Mouse (Mus musculus) cerebellum, postnatal 36 days (tissue): ENCODE data around the gene Nolc1.
"Not testable (repeated sequence)": the region's sequence is repeated elsewhere in the genome, so short reads cannot be mapped to it uniquely, and the experiment has no call there.

ENCODE experiments used
- DNase-seq, 2 experiments: peaks; one replicate each; pipeline ENCODE4 v3.0.0; 2021 to 2022; ENCODE audit warnings: mixed read lengths in 2 of 2

The Nolc1 gene

DNA sequence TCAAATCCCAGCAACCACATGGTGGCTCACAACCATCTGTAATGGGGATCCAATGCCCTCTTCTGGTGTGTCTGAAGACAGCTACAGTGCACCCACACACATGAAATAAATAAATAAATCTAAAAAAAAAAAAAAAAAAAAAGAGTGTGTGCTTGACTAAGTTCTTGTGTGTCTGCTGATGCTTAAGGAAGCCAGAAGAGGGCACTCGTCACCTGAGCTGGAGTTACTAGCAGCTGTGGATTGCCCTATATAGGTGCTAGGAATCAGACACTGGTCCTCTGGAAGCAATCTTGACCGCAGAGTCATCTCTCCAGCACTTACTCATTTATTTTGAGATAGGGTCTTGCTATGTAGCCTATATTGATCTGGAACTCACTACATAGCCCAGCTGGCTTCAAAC lies 18.5 kb downstream of the Nolc1 start:
- DNase-seq, result no peak

DNA sequence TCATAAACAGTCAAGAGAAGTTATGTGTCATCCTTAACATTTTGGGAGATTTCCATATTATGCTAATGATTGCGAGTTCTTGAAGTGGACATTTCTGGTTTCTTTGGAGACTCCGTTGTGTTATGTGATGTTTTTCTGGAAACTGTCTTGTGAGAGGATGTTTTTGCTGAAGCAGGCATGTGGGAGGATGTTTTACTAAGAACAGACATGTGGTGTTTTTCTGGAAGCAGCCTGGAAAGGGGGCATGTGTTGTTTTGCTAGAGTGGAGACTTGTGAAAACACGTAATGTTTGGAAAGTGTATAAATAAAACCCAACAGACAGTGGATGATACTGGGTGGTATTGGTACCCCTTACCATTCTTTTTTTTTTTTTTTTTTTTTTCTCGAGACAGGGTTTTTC lies 19.6 kb downstream of the Nolc1 start:
- DNase-seq, result no peak

DNA sequence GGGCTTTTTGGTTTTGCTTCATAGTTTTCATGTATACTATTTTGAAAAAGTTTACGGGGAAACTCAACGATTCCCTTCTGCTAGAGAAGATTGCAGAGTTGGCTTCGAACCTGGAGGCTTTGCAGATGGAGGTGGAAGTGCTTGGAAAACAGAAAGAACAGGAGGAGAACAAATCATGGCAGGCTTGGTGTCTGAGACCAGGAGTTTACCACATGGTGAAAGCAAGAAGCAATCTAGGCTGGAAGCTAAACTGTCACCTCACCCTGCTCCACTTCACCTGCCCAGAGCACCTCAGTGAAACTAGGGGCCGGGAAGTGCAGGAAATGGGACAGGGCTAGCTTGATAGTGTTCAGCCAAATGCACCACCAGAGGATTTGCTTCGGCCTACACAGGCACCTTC lies 20.7 kb downstream of the Nolc1 start:
- DNase-seq, result no peak

DNA sequence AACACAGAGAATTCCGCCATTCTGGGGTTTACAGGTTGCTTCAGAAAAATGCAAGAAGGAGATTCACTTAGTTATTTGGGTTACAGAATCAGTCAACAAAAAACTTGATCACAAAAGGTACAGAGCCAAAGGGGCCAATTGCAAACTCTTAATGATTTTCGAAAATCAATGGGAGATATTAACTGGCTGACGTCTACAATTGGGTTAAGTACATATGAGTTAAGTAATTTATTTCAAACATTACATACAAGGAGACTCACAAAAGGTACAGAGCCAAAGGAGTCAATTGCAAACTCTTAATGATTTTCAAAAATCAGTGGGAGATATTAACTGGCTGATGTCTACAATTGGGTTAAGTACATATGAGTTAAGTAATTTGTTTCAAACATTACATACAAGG lies 23.9 kb downstream of the Nolc1 start:
- DNase-seq, result no peak

DNA sequence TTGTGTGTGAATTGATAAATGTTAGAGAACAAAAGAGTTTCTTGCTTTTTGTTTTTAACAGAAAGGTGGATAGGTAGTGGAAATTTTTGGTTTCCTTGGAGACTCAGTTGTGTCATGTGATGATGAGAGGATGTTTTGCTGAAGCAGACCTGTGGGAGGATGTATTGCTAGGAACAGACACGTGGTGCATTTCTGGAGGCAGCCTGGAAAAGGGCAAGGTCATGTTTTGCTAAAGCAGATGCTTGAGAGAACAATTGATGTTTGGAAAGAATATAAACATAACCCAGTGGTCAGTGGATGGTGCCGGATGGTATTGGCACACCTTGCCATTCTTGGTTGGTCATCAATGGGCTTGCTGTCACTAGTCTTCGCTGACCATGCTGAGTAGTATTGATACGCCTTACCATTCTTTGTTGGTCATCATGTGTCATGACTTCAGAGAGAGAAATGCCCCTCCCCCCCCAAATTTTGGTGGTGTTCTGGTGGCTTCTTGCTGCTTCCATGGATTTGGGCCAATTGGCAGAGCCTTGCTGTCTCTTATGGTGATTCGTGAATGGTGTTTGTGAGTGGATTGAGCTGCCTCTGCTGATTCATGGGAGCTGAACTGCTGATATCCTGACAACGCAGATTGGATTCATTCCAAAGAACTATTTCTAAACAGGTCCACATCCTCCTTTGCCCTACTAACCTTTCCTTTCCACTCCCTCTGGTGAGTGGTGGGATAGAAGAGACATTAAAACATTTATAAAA lies 27.9 kb downstream of the Nolc1 start:
- DNase-seq, result no peak

DNA sequence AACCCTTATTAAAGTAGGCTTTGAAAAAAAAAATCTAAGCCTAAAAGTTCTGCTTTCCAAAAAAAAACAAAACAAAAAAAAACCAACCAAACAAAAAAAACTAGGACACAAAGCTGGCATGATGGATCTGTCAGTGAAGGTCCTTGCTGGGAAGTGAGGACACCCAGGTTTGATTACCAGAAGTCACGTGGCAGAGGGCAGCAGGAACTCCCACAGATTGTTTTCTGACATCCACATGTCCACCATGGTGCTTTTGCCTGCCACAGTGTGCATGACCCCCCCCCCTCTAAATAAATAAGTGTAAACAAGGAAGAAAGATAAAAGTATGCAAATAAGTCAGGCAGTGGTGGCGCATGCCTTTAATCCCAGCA lies 28.5 kb downstream of the Nolc1 start:
- DNase-seq, result no peak

DNA sequence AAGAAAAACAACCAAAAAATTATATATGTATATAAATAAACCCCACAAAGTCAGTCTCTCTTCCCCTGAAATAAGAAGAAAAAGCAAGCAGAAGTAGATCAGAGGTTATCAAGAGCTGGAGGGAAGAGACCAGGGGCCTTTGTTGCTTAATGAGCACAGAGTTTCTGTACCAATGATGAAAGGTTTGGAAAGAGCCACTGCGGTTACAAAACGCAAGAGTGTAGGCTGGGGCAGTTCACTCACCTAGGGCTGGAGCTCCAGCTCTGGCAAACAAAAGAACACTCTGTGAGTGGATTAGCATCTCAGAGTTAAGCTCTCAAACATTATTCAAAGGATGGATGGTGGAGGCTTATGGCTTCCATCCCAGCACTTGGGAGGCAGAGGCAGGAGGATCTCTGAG lies 34.6 kb downstream of the Nolc1 start:
- DNase-seq, result no peak

DNA sequence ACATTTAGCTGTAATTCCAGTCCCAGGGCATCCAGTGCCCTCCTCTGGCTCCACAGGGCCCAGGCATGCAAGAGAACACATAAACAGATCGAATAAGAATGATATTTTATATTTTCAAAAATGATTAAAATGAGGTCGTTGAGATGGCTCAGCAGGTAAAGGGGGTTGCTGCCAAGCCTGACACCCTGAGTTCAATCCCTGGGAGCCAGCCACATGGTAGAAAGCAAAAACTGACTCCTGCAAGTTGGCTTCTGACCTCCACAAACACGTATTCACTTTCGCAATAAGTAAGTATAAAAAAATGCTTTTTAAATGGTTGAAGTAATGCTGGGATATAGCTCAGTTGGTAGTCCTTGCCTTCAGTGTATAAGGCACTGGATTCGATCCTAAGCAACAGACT lies 35.1 kb downstream of the Nolc1 start:
- DNase-seq, result no peak

DNA sequence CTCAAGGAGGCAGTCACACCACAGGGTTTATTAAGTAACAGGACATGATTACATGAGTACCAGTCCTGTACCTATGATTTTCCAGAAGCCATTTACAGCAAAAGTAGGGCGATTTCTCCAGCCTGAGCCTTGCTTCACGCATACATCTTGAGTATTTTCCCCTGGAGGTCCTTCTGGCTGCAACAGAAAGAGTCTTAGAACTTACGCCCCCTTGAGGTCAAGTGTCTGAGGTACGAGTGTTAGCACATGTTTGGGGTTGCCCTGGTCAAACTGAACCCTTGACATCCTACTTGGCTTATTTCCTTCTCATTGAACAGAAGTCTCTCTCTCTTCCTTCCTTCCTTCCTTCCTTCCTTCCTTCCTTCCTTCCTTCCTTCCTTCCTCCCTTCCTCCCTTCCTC lies 39.0 kb downstream of the Nolc1 start:
- no peak for DNase-seq

DNA sequence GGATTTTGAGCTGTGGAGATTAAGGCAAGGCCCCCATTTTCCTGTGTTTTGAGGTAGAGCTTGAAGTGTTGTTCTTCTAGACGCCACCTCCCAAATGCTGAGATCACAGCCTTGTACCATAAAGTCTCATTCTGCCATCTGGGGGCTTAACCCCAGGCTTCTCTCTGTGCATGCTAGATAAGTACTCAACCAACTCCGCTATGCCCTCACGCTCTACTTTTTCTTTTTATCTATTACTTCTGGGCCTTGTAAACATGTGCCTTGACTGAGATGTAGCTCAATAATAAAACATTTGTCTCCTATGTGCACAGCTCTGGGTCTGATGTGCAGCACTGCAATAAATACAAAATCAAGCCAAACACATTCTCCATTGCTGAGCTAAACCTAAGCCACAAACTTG lies 43.8 kb downstream of the Nolc1 start:
- no peak for DNase-seq

DNA sequence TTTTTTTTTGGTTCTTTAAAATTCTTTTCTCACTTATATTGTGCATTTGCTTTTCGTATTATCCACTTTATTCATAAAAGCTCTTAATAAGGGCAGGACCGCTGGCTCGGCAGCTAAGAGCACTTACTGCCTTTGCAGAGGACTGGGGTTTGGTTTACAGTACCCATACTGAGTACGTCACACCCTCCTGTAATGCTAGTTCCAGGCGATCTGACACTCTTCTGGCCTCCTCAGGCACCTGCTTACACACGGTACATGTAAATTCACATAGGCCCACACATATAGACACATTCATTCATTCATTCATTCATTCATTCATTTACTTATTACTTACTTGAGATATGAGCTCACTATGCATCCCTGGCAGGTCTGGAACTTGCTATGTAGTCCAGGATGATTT lies 45.2 kb downstream of the Nolc1 start:
- DNase-seq, result no peak

DNA sequence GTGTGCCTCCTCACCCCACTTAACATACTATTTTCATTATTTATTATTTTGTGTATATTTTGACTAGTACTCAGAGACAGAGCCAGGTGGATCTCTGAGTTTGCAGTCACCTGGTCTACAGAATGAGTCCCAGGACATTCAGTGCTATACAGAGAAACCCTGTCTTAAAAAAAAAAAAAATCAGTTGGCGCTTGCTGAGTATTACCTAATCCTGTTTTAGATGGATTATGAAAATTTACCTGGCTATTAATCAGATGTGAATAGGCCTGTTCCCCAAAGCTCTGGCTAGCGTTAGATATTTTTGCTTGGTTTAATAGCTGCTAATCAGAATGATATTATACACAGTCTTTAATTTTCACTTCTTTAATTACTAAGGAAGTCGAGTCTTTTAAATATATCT lies 48.2 kb downstream of the Nolc1 start:
- no peak for DNase-seq

DNA sequence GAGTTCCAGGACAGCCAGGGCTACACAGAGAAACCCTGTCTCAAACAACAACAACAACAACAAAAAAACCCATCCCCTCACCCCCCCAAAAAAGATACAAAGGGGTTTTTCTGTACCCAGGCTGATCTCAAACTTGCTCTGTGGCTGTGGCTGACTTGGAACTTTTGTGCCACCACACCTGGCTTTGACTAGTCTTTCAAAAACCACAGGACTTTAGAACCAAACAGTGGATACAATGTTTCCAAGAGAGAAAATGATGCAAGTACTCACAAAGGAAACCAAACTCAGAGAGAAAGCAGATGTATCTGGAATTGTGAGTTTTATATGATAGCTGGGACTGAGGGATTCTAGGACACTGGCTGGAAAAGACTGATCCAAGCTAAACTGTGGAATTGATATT lies 49.0 kb downstream of the Nolc1 start:
- DNase-seq, result no peak

DNA sequence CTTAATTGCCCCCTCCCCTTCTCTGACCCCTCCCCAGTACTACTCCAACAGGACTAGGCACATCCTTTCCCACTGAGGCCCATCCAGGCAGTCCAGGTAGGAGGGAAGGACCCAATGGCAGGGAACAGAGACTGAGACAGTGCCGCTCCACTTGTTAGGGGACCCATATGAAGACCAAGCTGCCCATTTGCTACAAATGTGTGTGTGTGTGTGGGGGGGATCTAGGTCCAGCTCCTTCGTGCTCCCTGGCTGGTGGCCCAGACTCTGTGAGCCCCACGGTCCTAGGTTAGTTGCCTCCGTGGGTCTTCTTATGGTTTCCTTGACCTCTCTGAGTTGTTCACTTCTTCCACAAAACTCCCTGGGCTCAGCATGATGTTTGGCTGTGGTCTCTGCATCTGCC lies 50.6 kb downstream of the Nolc1 start:
- no peak for DNase-seq

DNA sequence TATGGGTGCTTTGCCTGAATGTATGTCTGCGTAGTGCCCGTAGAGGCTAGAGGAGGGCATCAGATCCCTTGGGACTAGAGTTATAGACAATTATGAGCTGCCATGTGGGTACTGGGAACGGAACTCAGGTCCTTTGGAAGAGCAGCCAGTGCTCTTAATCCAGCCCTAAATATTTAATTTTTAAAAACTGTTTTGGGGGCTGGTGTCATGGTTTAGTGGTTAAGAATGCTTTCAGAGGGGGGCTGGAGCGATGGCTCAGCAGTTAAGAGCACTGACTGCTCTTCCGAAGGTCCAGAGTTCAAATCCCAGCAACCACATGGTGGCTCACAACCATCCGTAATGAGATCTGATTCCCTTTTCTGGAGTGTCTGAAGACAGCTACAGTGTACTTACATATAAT lies 54.1 kb downstream of the Nolc1 start:
- DNase-seq, result not testable (repeated sequence)

DNA sequence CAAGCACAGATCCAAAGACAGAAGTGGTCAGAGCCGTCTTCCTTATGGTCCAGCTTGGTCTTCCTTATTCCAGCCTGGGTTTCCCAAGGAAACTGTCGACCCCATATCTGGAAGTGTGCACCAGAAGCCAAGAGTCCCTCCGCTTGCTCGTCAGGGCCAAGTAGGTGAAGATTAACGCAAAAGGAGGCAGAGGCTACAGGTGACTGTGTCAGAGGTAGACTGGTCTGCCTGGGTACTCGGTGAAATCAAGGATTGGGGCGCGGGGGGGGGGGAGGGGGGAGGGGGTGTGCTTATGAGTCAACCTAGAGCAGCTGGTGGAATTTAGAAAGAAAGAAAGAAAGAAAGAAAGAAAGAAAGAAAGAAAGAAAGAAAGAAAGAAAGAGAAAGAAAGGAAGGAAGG lies 55.6 kb downstream of the Nolc1 start:
- DNase-seq, result no peak

DNA sequence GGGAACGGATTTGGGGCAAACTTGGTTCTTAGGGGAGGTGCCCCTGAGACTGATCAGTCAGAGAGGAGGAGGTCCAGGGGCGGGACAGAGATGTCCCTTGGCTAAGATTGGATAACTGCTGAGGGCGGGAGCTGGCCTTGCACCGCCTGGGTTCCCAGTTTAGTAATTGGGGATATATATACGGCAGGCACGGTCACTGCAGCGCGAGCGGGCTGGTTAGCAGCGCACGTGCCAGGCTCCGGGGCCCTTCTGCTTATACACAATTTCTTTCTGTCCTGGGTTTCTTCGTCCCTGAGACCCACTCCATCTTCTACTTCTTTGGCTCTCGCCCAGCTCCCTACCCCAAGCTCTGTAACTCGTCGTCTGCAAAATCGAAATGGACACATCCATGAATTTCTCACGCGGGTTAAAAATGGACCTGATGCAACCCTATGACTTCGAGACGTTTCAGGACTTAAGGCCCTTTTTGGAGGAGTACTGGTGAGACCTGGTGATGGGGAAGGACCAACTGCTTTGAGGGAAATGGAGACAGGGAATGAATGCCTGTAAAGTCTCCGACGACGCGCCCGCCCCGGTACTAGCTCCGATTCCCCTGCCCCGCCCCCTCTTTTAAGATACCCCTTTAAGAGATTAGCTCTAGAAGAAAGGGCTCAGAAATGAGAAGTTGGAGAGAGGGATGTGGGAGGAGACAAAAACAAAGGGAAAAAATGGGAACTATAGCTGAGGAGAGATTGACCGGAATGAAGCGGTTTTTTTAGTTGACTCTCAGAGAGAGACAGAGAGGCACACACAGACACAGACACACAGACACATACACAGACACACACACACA lies 56.2 kb downstream of the Nolc1 start, which contains the start of gene Elovl3:
Elovl3 (plus strand) TSS at position 204 of the 832 bp plus-strand sequence.
- DNase-seq, result no peak

DNA sequence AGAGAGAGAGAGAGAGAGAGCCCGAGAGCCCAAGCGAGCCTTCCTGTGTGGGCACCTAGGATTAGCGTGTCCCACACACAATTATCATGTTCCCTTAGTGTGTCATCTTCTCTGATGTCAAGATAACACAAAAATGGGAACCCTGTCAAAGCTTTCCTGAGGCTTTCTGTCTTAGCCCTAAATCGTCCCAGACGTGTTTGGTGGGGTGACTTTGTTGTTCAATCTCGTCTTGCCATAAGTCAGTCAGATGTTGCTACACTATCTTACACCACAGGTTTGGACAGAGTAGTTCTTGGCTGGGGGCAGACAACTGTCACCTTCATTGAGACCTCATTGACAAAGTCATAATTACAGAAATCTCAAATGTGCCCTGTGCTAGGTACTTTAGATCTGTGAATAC lies 56.9 kb downstream of the Nolc1 start:
- no peak for DNase-seq
